Mouse (Mus musculus): ENCODE data around the gene Armh3. TPM values are rescaled to one million over a fixed set of nuclear protein-coding genes. Genes with fewer than 3 reads are reported as not detected.
"Not testable (repeated sequence)": the region's sequence is repeated elsewhere in the genome, so short reads cannot be mapped to it uniquely, and the experiment has no call there.

Gene Armh3
- total RNA-seq, 2 experiments from 2014 or later, result 19.9 to 20.3 TPM

- no peak for DNase-seq (ENCODE audit: extremely low spot score in 1 of 2, low spot score in 1 of 2)
Observed at GRCm38 (mm10) chr19:45993981-45994737, 4.1 kb downstream of the Armh3 start.

- DNase-seq (ENCODE audit: extremely low spot score in 1 of 2, low spot score in 1 of 2), result not testable (repeated sequence)
Observed at GRCm38 (mm10) chr19:45993441-45993840, 4.8 kb downstream of the Armh3 start.

GRCm38 (mm10) chr19:45991171-45991570 lies 7.1 kb downstream of the Armh3 start:
- DNase-seq (ENCODE audit: extremely low spot score in 1 of 2, low spot score in 1 of 2), result no peak

GRCm38 (mm10) chr19:45988238-45988637 lies 10.1 kb downstream of the Armh3 start:
- DNase-seq (ENCODE audit: extremely low spot score in 1 of 2, low spot score in 1 of 2), result no peak

- no peak for DNase-seq (ENCODE audit: extremely low spot score in 1 of 2, low spot score in 1 of 2)
Observed at GRCm38 (mm10) chr19:45984379-45984778, 13.9 kb downstream of the Armh3 start.

- no peak for DNase-seq (ENCODE audit: extremely low spot score in 1 of 2, low spot score in 1 of 2)
Observed at GRCm38 (mm10) chr19:45960770-45961169, 37.5 kb downstream of the Armh3 start.

- DNase-seq (ENCODE audit: extremely low spot score in 1 of 2, low spot score in 1 of 2), result no peak
Observed at GRCm38 (mm10) chr19:45956736-45957135, 41.6 kb downstream of the Armh3 start.

- DNase-seq (ENCODE audit: extremely low spot score in 1 of 2, low spot score in 1 of 2), result peak in 1 of 2 experiments; percentile 17
Observed at GRCm38 (mm10) chr19:45953286-45953685, 45.0 kb downstream of the Armh3 start.

DNA sequence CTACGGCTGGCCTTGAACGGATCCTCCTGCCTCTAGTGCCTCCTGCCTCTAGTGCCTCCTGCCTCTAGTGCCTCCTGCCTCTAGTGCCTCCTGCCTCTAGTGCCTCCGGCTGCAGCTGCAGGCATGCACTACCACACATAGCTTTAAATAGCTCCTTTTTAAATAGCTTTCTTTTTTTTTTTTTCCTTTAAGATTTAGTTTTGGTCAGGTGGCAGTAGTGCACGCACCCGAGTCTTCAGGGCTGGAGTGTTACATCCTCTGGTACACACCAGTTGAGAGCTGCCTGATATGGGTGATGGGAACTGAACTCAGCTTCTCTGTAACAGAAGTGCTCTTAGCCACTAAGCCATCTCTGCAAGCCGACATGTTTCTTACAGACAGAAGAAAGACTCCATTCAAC lies 49.1 kb downstream of the Armh3 start:
- DNase-seq (ENCODE audit: extremely low spot score in 1 of 2, low spot score in 1 of 2), result no peak

- no peak for DNase-seq (ENCODE audit: extremely low spot score in 1 of 2, low spot score in 1 of 2)
Observed at GRCm38 (mm10) chr19:45947764-45948163, 50.5 kb downstream of the Armh3 start.

- DNase-seq (ENCODE audit: extremely low spot score in 1 of 2, low spot score in 1 of 2), result no peak
Observed at GRCm38 (mm10) chr19:45947286-45947685, 51.0 kb downstream of the Armh3 start.

DNA sequence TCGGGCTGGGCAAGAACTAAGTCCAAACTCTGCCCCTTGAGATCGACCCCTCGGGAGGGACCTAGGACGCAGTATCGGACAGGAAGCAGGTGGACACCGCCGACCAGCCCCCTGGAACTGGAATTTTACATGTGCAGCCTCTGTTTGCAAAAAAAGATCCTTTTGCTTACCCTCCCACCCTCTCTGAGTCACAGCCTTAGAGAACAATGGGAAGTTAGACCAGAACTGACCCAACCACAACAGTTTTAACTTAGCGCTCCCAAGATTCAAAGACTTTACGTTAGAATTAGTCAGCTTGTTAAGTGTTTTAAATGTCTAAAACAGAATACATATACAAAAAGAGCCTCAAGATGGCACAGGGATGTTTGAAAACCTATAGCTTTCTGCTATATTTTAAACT lies 51.7 kb downstream of the Armh3 start:
- DNase-seq (ENCODE audit: extremely low spot score in 1 of 2, low spot score in 1 of 2), result no peak

DNA sequence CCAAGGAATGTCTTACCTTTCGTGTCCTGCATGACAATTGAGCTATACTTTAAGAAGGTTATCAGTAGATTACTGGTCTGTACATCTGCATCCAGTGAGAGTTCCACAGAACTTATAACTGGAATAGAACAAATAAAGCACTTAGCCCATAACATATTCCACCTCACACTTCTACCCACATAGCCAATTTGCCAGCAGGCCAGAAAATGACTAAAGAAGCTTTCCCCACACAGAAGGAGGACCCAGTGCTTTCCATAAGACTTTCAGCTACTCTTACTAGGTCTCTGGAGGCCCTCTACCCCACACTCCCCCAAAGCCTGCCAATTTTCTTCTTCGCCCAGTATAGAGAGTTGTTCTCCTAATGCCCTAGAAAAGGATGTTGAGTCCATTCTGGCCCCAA lies 52.3 kb downstream of the Armh3 start:
- no peak for DNase-seq (ENCODE audit: extremely low spot score in 1 of 2, low spot score in 1 of 2)

- no peak for DNase-seq (ENCODE audit: extremely low spot score in 1 of 2, low spot score in 1 of 2)
Observed at GRCm38 (mm10) chr19:45943758-45944157, 54.5 kb downstream of the Armh3 start.

- no peak for DNase-seq (ENCODE audit: extremely low spot score in 1 of 2, low spot score in 1 of 2)
Observed at GRCm38 (mm10) chr19:45938064-45938463, 60.2 kb downstream of the Armh3 start.

GRCm38 (mm10) chr19:45937530-45937929 lies 60.8 kb downstream of the Armh3 start:
- DNase-seq (ENCODE audit: extremely low spot score in 1 of 2, low spot score in 1 of 2), result no peak

- no peak for DNase-seq (ENCODE audit: extremely low spot score in 1 of 2, low spot score in 1 of 2)
Observed at GRCm38 (mm10) chr19:45927236-45927635, 71.1 kb downstream of the Armh3 start.

- no peak for DNase-seq (ENCODE audit: extremely low spot score in 1 of 2, low spot score in 1 of 2)
Observed at GRCm38 (mm10) chr19:45926342-45926741, 71.9 kb downstream of the Armh3 start.

DNA sequence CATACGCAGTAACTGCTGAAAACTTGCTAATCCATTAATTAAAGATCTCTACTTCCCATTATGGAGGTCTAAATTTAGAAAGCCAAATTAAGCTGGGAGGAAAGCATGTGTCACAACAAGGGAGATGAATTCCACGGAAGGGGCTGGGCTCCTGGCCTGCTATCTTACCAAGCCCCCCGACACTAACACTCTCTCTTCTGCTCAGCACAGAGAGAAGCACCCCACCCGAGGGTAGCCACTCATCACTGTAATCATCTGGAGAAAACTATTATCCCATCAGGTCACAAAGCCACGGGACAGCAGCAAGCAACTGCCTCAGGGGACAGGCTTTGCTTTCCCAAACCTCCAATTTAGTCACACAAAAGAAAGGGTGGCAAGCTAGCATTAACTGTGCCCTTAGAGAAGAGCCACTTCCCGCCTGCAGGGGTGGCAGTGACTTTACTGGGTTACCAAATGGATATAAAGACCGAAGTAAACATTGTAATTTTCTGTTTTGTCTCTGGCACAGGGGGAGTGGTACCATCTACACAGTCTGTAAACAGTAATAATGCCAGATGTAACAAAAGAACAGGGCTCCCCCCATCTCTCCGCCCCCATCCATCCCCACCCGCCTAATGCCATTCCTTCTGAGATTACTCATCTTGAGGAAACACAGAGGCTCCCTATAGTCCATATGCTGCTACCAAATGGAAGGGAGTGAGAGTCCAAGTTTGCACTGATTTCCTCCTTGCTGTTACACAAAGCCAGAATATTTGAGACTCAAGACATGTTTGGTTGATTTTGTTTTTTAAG lies 77.8 kb downstream of the Armh3 start:
- no peak for DNase-seq (ENCODE audit: extremely low spot score in 1 of 2, low spot score in 1 of 2)

GRCm38 (mm10) chr19:45918406-45918805 lies 79.9 kb downstream of the Armh3 start:
- no peak for DNase-seq (ENCODE audit: extremely low spot score in 1 of 2, low spot score in 1 of 2)

DNA sequence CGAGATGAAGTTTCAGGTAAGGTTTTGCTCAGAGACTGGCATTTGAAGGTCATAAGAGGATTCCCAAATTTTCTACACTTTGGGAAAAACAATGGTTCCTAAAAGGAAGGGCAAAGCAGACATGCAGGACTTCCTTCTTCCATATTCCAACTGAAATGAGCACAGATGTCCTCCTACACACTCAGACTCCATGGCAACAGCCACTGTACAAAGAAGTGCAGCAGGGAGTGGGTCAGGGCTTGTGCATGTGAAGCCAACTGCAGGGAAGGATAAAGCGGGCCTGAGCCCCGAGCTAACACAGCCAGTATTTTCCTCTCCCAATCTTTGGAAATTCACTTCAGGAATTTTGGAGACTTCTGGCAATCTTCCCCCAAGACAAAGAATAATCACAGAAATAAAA lies 80.4 kb downstream of the Armh3 start:
- no peak for DNase-seq (ENCODE audit: extremely low spot score in 1 of 2, low spot score in 1 of 2)

DNA sequence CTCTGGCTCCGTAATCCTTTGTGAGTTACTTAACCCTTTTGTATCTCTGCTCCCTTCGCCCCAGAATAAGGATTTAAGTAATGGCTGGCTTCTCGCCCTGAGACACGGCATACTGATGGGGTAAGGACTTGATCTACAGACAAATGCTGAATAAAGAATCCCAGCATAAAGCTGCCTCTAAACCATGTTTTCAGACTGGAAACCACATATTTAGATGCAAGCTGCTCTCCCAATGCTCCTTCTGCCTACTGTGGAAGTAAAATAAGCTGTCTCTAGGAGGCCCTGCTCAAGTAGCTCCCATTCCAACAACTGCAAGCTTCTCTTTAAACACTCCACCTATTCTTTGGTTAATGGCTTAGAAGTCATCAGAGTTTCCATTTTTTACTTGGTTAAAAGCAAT lies 81.8 kb downstream of the Armh3 start:
- DNase-seq (ENCODE audit: extremely low spot score in 1 of 2, low spot score in 1 of 2), result no peak
